Mouse (Mus musculus) adrenal gland, adult 18-20 months (tissue): ENCODE measurements at regions not wholly inside any gene's neighbourhood (a gene's known extent, or its start where the extent isn't known, plus 50 kb on each side); places are given as distances from the start of the nearest gene placed in this dataset.

Source experiments
- DNase-seq, 2 experiments: peaks; one replicate each; pipeline ENCODE4 v3.0.0; 2021 to 2022; ENCODE audit warnings: low spot score in 2 of 2

DNA sequence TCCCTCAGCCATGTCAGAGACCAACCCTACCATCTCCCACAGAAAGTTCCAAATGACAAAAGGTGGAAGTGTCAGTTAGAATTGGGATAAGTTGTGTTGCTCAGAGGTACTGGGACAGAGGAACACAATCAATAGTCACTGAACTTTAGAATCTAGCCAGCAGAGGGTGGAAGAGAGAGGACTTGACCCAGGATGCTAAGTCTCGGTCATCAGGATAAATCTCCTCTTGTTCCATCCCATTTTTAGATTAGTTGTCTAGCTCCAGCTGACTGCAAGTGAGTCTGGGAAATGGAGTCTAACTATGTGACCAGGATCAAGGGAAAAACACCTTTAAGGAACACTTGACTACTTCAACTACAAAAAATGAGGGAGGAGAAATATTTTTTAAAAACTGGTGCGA, 91.5 kb downstream of the Fam84b start:
- DNase-seq, result peak in 1 of 2 experiments; percentile 11

DNA sequence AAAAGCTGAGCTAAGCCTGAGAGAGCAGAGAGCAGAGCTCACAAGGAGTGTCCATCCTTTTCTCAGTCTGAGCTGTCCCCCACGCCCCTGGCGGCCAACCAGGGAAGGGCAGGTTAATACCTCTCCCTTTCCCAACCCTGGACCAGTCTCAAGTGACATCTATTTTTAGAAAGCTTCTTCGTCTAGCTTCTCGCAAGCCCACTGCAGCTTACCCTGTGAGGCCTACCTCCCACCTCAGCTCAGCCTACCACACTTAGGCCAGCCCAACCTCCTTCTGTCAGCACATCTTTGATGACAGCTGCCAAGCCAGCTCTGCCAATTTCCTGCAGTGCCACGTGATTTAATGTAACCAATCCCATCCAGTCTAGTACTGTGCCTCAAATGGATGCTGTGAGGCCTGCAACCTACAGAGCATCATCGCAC, 93.6 kb downstream of the Fam84b start:
- DNase-seq, result peak; percentile 63 to 66

DNA sequence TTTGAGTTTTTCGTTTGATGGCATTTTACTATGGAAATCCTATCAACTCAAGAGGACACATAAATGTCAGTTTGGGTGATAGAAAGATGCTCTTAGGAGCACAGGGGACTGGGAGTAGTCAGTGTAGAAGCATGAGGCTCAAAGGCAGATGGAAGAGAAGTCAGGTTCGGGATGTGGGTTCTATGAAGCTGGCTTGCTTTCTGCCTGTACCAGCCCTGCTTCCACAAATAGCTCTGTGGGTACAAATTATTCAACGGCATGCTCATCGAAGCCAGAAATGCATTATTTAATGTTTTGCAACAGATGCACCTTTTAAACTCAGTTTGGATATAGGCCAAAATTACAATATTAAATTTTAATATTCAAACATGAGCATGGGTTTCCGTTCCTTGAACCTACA, 99.3 kb downstream of the Fam84b start:
- DNase-seq, result no peak

DNA sequence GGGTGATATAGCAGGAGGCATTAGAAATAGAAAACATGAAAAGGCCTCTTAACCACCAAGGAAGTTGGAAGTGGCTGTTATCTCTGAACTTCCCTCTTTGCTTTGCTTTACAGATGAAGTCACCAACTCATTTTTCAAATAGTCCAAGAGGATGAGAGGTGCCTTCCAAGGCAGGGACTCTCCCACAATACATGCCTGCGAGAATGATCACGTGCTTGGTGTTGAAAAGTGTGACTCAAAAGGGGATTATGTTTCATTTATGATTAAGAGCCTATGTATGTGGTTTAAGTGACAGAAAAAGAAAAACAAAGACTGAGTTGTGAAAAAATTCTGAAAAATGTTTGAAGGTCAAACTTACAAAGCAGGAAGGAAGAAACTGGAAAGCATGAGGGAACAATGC, 114.0 kb downstream of the Fam84b start:
- no peak for DNase-seq

DNA sequence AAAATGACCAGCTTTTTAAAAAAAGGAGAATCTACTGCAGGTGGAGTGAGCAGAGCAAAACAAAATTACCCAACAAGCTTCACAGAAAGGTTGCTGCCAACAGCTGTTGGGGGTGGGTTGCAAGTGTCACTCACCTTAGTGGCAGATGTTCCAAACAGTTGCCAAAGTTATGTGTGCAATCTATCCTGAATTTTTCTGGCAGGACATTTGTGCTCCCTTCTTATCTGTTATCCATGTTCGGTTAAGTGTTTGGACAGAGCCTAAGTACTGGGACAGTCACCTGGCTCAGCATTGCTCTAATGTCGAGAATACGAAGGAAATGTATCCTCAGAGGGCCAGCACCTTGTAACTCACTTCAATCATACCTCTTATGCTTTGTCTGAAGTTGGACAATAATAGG, 115.3 kb downstream of the Fam84b start:
- DNase-seq, result no peak

DNA sequence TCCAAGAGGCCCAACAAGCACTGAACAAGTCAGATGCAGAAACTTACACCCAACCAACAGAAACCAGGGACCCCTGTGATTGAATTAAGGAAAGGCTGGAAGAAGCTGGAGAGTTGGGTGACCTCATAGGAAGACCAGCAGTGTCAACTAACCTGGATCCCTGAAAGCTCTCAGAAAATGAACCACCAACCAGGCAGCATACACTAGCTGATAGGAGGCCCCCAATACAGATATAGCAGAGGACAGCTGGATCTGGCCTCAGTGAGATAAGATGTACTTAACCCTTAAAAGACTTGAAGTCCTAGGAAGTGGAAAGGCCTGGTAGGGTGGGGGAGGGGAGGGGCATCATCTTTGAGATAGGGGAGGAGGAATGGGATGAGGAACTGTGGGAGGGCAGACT, 121.2 kb downstream of the Fam84b start:
- no peak for DNase-seq

DNA sequence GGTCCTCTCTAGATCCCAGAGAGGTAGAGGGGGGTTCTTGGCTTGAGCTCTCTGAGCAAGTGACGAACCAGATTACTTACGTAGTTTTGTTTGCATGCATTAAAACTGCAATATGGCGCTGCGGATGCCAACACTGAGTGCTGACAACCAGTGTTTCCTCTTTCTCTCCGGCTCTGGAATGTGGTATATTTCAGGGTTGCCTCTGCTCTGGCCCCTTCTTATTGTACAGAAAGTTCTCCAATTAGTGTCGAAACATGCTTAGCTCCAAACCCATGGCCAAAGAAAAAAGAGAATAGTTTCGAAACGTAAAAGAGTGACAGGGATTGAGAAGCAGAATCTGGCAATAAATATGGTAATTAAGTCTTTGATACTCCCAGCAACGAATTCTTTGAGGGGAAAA, 124.8 kb downstream of the Fam84b start:
- DNase-seq, result no peak

DNA sequence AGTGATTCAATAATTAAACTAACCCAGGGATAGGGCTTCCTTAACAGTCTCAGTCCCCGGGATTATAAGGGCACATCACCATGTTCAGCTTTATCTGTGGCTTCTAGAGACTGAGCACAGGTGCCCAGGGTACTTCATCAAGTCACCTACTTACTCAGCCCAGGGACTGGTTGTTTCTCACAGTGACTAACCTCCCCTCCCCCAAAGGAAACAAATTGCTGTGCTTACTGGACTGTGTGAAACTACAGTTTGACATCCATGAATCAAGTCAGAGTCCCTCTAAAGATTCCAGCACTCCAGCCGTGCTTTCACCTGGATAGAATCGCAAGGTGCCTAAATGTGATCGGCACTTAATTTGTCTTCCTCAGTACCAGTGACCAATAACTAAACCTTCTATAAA, 125.2 kb downstream of the Fam84b start:
- DNase-seq, result no peak

DNA sequence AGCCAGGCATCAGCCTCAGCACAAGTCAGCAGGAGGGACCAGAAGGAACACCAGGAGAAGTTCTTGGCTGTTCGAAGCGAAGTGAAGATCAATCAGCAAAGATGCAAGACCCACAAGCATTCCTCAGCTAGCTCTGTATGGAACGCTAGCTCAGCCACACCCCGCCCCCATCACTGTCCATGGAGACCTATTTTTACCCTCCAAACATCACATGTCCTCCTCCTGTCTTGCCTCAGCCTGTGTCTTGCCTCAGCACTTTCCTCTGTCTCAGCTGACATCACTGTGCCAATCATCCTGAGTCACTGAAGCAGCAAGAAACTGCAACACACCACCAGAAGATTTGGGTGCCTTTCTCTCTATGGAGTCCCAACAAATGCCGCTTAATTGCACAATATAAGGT, 134.2 kb downstream of the Fam84b start:
- no peak for DNase-seq

DNA sequence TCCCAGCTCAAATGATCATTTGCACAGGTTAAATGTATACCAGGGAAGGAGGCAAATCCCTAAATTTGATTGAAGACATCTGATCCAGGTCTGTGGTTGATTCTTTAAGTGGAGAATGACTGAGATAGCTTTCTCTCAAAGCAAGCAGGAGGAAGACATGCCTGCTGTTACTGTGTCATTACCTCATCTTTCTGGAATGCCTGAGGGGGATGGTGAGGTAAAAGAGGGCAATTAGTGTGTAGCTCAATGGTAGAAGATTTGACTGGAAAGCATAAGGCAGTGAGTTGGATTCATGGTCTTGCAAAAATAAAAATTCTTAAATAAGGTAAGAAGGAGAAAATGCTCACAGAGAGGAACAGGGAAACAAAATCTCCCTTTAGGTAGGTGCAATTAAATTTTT, 144.9 kb downstream of the Fam84b start:
- DNase-seq, result no peak

DNA sequence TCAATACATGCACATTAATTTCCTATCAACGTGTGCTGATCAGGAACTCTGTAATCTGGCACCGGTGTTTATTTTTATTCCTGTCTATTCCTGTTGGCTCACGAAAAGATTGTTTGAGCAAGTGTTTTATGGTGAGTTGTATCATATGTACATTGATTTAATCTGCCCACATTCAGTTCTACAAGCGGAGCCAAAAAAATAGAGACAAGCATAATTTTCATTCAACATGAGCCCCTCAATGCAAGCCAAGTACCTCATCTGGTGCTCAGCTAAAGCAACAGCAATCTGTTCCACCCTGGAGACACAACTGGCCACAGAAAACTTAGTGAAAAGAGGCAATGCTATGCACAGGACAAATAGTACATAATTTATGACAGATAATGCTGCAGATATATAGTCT, 147.6 kb downstream of the Fam84b start:
- DNase-seq, result no peak

DNA sequence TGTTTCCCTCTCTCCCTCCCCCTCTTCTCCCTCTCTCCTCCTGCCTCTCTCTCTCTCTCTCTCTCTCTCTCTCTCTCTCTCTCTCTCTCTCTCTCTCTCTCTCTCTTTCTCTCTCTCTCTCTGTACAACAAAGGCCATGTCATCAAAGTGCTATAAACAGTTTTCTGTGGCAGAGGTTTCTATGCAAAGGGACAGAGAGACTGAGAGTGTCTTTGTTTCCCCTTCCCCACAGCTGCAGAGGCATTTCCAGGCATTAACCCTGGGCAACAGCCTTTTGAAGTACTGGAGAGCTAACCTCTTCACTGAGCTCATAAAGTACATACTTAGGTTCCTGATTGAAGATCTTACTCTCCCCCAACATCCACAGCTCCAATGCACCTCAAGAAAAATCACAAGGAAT, 152.3 kb downstream of the Fam84b start:
- DNase-seq, result no peak

DNA sequence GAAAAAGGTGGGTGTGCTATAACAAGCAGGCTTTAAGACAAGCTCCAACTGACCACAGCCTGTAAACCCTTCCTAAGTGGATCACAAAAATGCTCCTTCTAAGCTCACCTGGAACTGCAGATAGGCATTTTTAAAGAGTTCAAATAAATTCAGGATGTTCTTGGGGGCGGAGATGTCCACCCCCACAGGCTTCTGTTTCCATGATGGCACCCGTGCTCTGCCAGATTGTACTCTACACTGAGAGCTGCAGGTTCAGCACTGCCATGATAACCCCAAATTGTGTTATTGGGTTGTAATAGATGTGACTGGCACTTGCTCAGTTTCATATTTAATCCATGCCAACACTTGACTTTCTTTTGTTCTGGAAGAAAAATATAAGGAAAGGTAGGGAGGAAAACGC, 158.8 kb downstream of the Fam84b start:
- no peak for DNase-seq

DNA sequence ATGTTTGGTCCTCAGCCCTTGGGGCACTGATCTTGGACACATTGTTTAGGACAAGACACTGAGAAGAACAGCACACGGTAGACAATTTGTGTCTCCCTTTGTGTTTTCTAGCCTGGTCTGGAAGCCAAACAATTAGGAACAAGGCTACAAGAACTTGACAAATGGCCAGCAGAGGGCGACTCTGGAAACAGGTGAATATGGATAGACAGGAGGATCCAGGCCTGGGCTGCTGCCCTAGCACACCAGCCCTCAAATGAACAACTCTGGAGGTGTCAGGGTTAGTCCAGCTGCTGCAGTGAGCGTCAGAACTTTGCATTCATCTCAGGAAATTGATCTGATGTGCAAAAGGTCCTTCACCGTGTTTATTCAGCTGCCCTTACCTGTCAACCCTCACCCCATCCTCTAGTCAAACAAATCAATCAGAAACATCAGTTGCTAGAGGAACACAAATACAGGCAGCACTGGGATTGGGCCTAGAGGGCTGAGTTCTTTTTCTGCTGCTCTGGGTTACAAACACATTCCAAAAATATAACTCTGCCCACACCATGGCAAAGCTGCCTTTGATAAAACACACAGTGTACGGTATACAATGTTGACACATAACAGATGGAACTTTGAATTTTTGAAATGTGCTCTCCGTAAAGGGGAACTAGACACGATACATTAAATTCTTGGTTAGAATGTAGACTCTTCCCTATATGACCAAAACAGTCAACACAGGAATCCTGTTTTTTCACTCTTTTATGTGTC, 159.7 kb downstream of the Fam84b start:
- peak; percentile 24 to 47 for DNase-seq

DNA sequence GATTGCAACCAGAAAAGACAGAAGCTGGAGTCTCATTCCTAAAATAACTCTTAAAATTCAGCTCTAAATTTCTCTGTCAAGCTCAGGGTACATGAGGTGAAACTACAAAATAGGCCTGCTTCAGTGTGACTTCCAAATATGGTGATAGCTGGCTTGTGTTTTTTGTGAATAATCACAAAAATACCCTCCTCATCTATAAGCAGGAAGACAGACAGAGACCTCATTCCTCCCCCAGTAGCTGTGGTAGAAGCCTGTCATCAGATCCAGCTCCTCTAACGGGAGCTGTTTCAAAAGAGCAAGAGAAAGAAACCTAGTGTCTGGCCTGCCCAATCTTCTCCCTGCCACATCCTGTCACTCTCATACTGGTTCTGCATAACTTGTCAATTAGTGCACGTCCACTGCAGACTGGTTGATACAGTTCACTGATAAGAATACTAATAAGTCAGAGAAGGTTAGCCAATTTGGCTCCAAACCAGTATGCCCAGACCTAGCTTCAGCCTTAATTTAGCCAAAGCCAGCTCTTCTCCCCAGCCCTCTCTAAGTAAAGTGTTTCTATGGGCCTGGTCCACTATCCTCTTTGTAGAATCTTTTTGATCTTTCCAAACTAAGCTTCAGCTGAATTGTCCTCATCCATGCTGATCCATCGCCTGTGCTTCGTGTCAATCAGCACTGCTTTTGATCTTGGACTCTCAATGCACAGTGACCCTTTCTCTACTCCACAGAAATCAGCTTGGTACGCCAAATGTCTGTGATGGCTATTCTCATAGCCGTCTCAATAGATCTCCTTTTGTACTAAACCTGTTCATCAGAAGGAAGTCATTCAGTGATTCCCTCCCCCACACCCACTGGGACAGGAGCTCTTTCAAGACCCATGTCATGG, 160.6 kb downstream of the Fam84b start:
- no peak for DNase-seq

DNA sequence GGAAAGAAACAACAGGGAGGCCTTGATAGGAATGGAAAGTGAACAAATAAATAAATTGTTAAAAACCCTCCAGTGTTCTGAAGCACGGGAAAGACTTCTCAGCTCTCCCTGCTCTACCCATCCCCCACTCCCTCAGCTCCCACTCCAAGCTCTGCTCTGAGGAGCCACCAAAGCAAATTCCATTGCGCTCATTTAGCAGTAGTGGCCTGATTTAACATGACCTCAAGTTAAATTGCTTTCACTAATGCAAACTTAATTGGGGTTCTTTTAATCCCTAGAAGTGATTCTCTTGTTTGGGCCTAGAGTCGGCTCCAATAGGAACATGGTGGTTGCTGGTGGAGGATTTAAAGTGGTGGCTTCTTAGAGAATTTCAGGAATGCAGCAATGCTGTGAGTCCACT, 161.4 kb downstream of the Fam84b start:
- DNase-seq, result no peak

DNA sequence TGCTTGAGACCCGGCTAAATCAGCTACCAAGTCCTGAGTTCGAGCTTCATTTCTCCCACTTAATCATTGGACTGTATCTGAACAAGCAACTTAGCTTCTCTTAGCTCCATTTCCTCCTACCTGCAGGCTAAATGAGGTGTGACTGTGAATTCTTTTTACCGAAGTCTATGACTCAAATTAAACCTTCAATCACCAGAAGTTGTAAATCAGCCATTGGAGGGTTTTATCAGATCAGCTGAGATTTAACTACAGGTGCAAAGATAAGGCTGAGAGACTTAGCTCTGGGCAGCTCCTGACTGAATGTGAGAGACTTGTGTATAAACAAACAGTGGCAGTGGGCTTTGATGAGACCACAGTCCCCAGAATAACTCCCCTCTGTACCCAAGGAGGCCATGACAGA, 176.2 kb downstream of the Fam84b start:
- no peak for DNase-seq

DNA sequence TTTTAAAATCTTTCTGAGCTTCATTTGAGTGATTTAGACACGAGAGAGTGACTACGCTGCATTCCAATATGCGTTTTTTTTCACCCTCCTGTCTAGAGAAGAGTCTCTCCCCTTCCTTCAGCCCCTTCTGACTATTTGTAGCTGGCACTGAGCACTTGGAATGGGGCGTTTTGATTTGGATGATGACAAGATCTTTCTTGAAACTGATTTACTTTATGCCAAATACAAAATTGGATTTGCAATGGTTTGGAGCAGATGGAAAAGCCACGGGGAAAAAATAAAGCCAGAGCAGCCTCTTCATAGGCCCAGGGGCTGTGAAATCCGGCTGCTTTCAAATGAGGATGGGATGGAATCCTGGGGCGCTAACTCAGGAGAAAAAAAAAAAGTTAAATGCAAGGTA, 196.0 kb downstream of the Fam84b start:
- DNase-seq, result no peak

DNA sequence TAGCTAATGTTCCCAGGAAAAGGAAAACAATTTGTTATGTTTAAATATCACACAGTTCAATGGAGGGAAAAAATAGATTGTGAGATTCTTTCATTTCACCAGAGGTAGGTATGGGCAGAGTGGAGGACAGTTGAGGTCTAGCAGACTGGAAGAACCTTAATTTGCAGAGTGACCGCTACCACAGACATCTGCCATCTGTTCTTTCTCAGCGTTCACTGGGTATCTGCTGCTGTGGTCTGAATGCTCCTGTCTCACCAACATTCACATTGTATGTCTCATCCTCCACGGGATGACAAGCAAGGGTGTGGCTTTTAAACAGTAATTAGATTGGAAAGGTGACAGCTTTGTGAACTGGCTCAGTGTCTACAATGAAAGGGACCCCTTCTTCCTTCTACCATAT, 198.5 kb downstream of the Fam84b start:
- DNase-seq, result no peak

DNA sequence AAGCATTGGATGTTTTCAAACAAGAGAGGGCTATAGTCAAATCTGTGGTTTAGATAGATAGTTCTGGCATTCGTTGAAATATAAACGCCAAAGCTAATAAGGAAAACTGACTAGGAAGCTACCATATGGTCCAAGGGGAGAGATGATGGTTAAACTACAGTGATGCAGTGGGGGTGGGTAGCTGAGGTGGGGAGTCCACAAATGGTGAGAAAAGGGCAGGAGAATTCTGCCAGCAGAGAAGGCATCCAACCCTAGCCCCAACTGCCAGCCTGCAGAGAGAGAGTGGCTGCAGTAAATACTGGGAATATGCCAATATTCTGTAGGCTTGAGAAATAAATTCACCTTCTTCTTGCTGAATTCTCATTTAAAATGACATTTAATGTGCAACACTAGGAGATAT, 204.3 kb downstream of the Fam84b start:
- DNase-seq, result no peak

DNA sequence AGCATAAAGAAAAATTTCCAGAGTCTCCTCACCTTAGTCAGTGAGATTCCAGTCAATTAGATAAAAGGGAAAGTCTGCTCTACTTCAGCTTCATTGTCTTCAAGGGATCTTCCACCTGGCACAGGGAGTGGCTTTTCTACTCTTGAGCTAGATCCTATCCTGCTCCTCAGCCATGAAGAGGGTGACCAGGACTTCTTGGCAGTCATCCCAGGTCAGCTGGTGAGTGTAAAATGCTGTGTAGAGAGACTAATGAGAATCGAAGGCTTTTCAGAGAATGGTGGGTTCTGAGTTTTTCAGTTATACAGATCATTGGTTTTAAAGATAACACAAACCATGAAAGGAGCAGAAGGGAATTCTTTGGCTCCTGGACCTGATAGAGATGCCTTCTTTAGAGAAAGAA, 211.8 kb downstream of the Fam84b start:
- DNase-seq, result no peak

DNA sequence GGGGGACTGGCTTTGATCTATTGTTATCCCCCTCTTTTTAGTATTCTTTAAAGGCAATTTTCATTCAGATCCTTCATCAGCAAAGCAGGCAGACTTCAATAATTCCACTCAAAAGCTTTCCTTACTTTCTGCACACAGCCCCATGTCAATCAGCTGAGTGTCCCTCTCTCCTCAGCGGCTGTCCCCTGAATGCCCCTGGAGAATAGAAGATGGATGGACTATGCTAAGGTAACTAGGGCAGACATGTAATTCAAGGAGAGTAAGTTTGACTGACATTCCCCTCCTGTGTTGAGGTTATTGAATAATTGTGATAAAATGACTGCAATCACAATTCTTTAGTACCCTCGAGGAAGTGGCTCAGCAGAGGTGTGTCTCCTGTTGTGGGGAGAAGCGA, 220.1 kb downstream of the Fam84b start:
- DNase-seq, result no peak
